Mouse (Mus musculus): ENCODE measurements around the gene Fosl2. TPM values are rescaled to one million over a fixed set of nuclear protein-coding genes. Genes with fewer than 3 reads are reported as not detected.

Fosl2 gene
- polyA plus RNA-seq, 1 experiment from 2014 or later, result 1.8 TPM

DNA sequence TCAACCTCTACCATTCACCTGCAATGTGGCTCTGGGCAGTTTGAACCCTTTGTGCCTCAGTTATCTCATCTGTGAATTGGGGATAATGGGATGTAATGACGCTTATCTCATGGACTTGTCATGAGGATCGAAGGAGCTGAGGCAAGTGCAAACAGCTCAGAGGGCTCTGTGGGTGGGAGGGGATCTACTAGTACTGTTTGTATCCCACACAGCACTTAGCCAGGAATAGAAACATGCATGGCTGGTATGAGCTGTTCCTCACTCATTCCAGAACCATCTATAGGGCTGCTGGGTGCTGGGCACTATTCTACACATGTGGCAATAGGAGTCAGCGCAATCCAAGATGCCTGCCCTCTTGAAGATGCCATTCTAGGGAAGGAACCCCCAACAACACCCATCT is 64.0 kb downstream of the Fosl2 start:
- WGBS, result 94% methylated on average over 3 of the region's 3 CpGs

DNA sequence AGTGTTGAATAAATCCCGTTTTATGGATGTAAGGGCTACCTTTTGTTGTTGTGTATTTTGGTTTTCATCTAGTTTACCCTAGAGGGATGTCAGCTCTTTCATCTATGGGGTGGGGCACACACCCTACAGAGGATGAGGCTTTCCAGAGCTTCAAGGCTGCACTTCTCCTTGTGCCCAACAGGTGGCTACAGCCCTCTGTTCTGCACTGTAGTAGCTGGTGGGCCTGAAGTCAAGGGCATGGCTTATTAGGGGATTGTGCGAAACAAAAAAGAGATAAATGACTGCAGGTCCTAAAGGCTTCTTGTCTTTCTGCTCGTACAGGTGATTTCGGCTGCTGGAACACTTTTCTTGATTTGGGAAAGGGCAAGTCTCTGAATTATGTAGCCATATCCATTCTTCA is 69.1 kb downstream of the Fosl2 start:
- Histone ChIP-seq H3K4me2 (ENCODE audit: low read length) (no peak overlapping the region), H3K9me3 (replicated peaks; ENCODE audit: control insufficient read depth, low read length) (no peaks in the 10 kb centered on the region), H3K36me3 (ENCODE audit: control insufficient read depth, insufficient read depth, low read length) (no peaks in the 10 kb centered on the region), H3K27me3 (replicated peaks; ENCODE audit: control insufficient read depth, insufficient read depth, low read length) (no peaks in the 10 kb centered on the region), H3K27ac (ENCODE audit: low read depth, low read length) (no peak overlapping the region), H3K4me1 (ENCODE audit: control insufficient read depth, insufficient read depth, low read length) (no peaks in the 10 kb centered on the region), H3K4me3 (ENCODE audit: low read depth, low read length) (no peak overlapping the region), H3K9ac (ENCODE audit: low read length) (no peak overlapping the region)
- WGBS, result 72% methylated on average over 4 of the region's 4 CpGs
- no peak for ATAC-seq
- DNase-seq (ENCODE audit: low spot score), result peak; percentile 14

More for the DNA sequence above, 64.0 kb downstream of the Fosl2 start:
- no peaks in the 10 kb centered on the region for H3K36me3 ChIP-seq (ENCODE audit: control insufficient read depth, insufficient read depth, low read length)
- no peak overlapping the region for H3K4me3 ChIP-seq (ENCODE audit: low read depth, low read length)
- H3K9ac ChIP-seq (ENCODE audit: low read length), result no peak overlapping the region
- H3K9me3 ChIP-seq (replicated peaks; ENCODE audit: control insufficient read depth, low read length), result no peaks in the 10 kb centered on the region
- DNase-seq (ENCODE audit: low spot score), result no peak
- H3K27me3 ChIP-seq (replicated peaks; ENCODE audit: control insufficient read depth, insufficient read depth, low read length), result no peaks in the 10 kb centered on the region
- no peak overlapping the region for H3K27ac ChIP-seq (ENCODE audit: low read depth, low read length)
- no peak overlapping the region for H3K4me2 ChIP-seq (ENCODE audit: low read length)
- no peaks in the 10 kb centered on the region for H3K4me1 ChIP-seq (ENCODE audit: control insufficient read depth, insufficient read depth, low read length)
- ATAC-seq, result no peak

DNA sequence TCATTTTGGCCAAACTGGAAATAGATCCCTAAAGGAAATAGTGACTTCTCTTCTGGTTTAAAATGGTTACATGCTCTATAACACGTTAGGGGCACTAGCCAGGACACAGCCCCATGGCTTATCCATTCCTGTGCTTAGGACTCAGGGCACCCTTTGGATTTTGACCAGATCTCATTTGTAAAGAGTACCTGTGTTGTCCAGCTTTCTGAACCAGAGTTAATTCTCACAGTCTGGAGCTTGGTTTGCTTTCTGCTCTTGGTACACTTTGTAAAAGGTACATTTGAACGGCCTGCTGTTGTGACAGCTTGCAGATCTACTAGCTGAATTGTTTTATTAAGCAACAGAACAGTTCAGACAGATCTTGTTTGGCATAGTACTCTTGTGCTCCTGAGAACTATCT is 71.1 kb downstream of the Fosl2 start:
- DNase-seq (ENCODE audit: low spot score) (no peak), ATAC-seq (no peak)
- no peaks in the 10 kb centered on the region for H3K36me3 ChIP-seq (ENCODE audit: control insufficient read depth, insufficient read depth, low read length)
- H3K27ac ChIP-seq (ENCODE audit: low read depth, low read length), result no peak overlapping the region
- H3K9ac ChIP-seq (ENCODE audit: low read length), result no peak overlapping the region
- H3K9me3 ChIP-seq (replicated peaks; ENCODE audit: control insufficient read depth, low read length), result no peaks in the 10 kb centered on the region
- no peak overlapping the region for H3K4me3 ChIP-seq (ENCODE audit: low read depth, low read length)
- H3K27me3 ChIP-seq (replicated peaks; ENCODE audit: control insufficient read depth, insufficient read depth, low read length), result no peaks in the 10 kb centered on the region
- H3K4me2 ChIP-seq (ENCODE audit: low read length), result no peak overlapping the region
- WGBS, result 85% methylated on average over 2 of the region's 2 CpGs
- H3K4me1 ChIP-seq (ENCODE audit: control insufficient read depth, insufficient read depth, low read length), result no peaks in the 10 kb centered on the region

Other genes starting within 250 kb of the Fosl2 start
- 0.09 TPM in 1 of 2 replicates, not detected in the other for gene Plb1, start 96.9 kb downstream of the Fosl2 start, polyA plus RNA-seq (2014; fragmentation: Nextera tagmentation; extraction: Ambion mirVana)